Mouse (Mus musculus): Measurements from ENCODE around the gene Dzip1l.

DNA sequence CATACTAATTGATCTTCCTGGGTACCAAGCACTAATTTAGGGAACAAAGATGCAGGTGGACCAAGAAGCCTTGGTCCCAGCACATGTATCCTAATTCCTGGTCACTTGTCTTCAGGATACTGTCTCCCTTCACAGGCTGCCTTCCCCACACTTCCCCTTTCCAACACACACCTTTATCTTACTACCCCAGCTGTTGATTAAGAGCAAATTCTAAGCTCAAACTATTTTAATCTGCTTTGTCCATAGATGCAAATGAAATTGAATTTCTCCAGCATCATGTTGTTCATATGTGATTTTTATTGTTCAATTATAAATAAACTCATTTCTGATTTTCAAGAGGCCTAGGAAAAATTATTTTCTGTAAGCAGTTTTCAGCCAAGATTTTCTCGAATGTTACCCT is 7.3 kb upstream of the Dzip1l start:
- no peak for TF ChIP-seq POLR2A (IDR thresholded peaks at IDR 0.05; ENCODE audit: insufficient read depth, low read length)
- no peak for TF ChIP-seq CTCF (IDR thresholded peaks at IDR 0.05; ENCODE audit: low read depth, low read length)

Data from ES-Bruce4 (cell line).